Mouse (Mus musculus) cortical plate, adult 2 months (tissue): ENCODE results near the gene Amy2a5.
"Not testable (repeated sequence)": the region's sequence is repeated elsewhere in the genome, so short reads cannot be mapped to it uniquely, and the experiment has no call there.

Experiments used
- CTCF ChIP-seq: fragments of 200-500 bp; IDR thresholded peaks from 2 replicates; pipeline ENCODE4 v1.5.1; 2011; ENCODE audit warnings: mild to moderate bottlenecking, control low read depth, low read length; ENCODE audit not compliant: insufficient read depth; ENCODE audit errors: extremely low read depth
- POLR2A ChIP-seq: fragments of 200-500 bp; IDR thresholded peaks from 2 replicates; pipeline ENCODE4 v1.6.1; 2011; ENCODE audit warnings: mild to moderate bottlenecking, low read length, control low read depth; ENCODE audit not compliant: insufficient read depth; ENCODE audit errors: extremely low read depth

DNA sequence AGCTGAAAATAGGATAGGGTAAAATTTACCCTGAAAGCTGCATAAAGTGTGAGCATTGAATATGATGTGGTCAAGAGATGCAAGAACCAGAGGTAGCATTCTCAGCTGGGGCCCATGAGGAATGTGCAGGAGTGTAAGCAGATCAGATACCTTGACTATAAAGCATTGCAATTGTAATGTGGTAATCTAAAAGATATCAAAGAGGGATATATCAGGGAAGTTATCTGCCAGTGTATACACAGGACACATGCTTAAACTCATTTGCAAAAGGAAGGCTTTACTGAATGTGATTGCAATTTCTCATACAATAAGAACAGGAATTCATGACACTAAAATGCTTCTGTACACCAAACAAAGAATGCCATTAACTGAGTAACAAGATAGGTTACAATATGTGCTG, 20.9 kb upstream of the Amy2a5 start:
- not testable (repeated sequence) for TF ChIP-seq CTCF, POLR2A
